Mouse (Mus musculus) cortical plate, adult 2 months (tissue): Measurements from ENCODE around the gene Gpr12.
"Not testable (repeated sequence)": the region's sequence is repeated elsewhere in the genome, so short reads cannot be mapped to it uniquely, and the experiment has no call there.

Source experiments
- CTCF ChIP-seq: fragments of 200-500 bp; IDR thresholded peaks from 2 replicates; pipeline ENCODE4 v1.5.1; 2011; ENCODE audit warnings: mild to moderate bottlenecking, control low read depth, low read length; ENCODE audit not compliant: insufficient read depth; ENCODE audit errors: extremely low read depth
- POLR2A ChIP-seq: fragments of 200-500 bp; IDR thresholded peaks from 2 replicates; pipeline ENCODE4 v1.6.1; 2011; ENCODE audit warnings: mild to moderate bottlenecking, low read length, control low read depth; ENCODE audit not compliant: insufficient read depth; ENCODE audit errors: extremely low read depth

GRCm38 (mm10) chr5:146570179-146570578 is 14.9 kb downstream of the Gpr12 start:
- TF ChIP-seq POLR2A, CTCF: not testable (repeated sequence)
